Mouse (Mus musculus): ENCODE measurements around the gene Cel. TPM values are rescaled to one million over a fixed set of nuclear protein-coding genes. Genes with fewer than 3 reads are reported as not detected.

Cel gene
- polyA plus RNA-seq (2014; fragmentation: Nextera tagmentation; extraction: Ambion mirVana), result not detected in 2 replicates

GRCm38 (mm10) chr2:28563303-28563702 lies at the start of gene Cel:
TSS of gene Cel (minus strand) at chr2:28563403.
- no peak within 1 kb of the TSS for H3K4me3 ChIP-seq (ENCODE audit: low read depth, low read length)
- 60% methylated on average over 6 of the region's 6 CpGs for WGBS
- no peak within 1 kb of the TSS for H3K27ac ChIP-seq (ENCODE audit: low read depth)

GRCm38 (mm10) chr2:28612436-28613063 lies 49.3 kb upstream of the Cel start:
- ATAC-seq (ENCODE audit: insufficient read depth) (no peak), DNase-seq (no peak)
- no peak overlapping the region for H3K4me3 ChIP-seq (ENCODE audit: low read depth, low read length)
- H3K9me3 ChIP-seq (ENCODE audit: low read depth, low read length), result no peaks in the 10 kb centered on the region
- WGBS, result 62% methylated on average over 10 of the region's 10 CpGs
- H3K9ac ChIP-seq, result no peak overlapping the region
- no peaks in the 10 kb centered on the region for H3K4me1 ChIP-seq (ENCODE audit: insufficient read depth)
- no peaks in the 10 kb centered on the region for H3K27me3 ChIP-seq (ENCODE audit: insufficient read depth, low read length)
- H3K27ac ChIP-seq (ENCODE audit: low read depth), result no peak overlapping the region
- TF ChIP-seq CTCF (IDR thresholded peaks at IDR 0.05; ENCODE audit: low read depth), result no peak
- H3K36me3 ChIP-seq (ENCODE audit: insufficient read depth), result no peaks in the 10 kb centered on the region
- H3K4me2 ChIP-seq, result no peak overlapping the region

More at GRCm38 (mm10) chr2:28563303-28563702, at the start of gene Cel:
- Histone ChIP-seq H3K27me3 (ENCODE audit: insufficient read depth, low read length) (no peaks in the 10 kb centered on the region), H3K9me3 (ENCODE audit: low read depth, low read length) (no peaks in the 10 kb centered on the region), H3K36me3 (ENCODE audit: insufficient read depth) (peaks cover 32% of the 10 kb centered on the region), H3K4me1 (ENCODE audit: insufficient read depth) (no peaks in the 10 kb centered on the region), H3K9ac (no peak within 1 kb of the TSS), H3K4me2 (no peak within 1 kb of the TSS)
- no peak for TF ChIP-seq CTCF (IDR thresholded peaks at IDR 0.05; ENCODE audit: low read depth)
- DNase-seq, result no peak
- no peak for ATAC-seq (ENCODE audit: insufficient read depth)

- H3K27ac ChIP-seq (ENCODE audit: low read depth), result no peak overlapping the region
- no peak for DNase-seq
- no peak for ATAC-seq (ENCODE audit: insufficient read depth)
- H3K27me3 ChIP-seq (ENCODE audit: insufficient read depth, low read length), result no peaks in the 10 kb centered on the region
- no peak overlapping the region for H3K9ac ChIP-seq
- H3K4me2 ChIP-seq, result no peak overlapping the region
- H3K4me1 ChIP-seq (ENCODE audit: insufficient read depth), result no peaks in the 10 kb centered on the region
- no peak overlapping the region for H3K4me3 ChIP-seq (ENCODE audit: low read depth, low read length)
- no peak for TF ChIP-seq CTCF (IDR thresholded peaks at IDR 0.05; ENCODE audit: low read depth)
- no peaks in the 10 kb centered on the region for H3K36me3 ChIP-seq (ENCODE audit: insufficient read depth)
- no peaks in the 10 kb centered on the region for H3K9me3 ChIP-seq (ENCODE audit: low read depth, low read length)
- 75% methylated on average over 17 of the region's 17 CpGs for WGBS
Measured at GRCm38 (mm10) chr2:28611407-28611787, 48.2 kb upstream of the Cel start.

- H3K36me3 ChIP-seq (ENCODE audit: insufficient read depth), result no peaks in the 10 kb centered on the region
- 71% methylated on average over 12 of the region's 12 CpGs for WGBS
- H3K27ac ChIP-seq (ENCODE audit: low read depth), result no peak overlapping the region
- H3K27me3 ChIP-seq (ENCODE audit: insufficient read depth, low read length), result no peaks in the 10 kb centered on the region
- H3K4me1 ChIP-seq (ENCODE audit: insufficient read depth), result no peaks in the 10 kb centered on the region
- ATAC-seq (ENCODE audit: insufficient read depth), result no peak
- no peak for DNase-seq
- no peak for TF ChIP-seq CTCF (IDR thresholded peaks at IDR 0.05; ENCODE audit: low read depth)
- no peak overlapping the region for H3K4me2 ChIP-seq
- no peak overlapping the region for H3K4me3 ChIP-seq (ENCODE audit: low read depth, low read length)
- H3K9ac ChIP-seq, result no peak overlapping the region
- H3K9me3 ChIP-seq (ENCODE audit: low read depth, low read length), result no peaks in the 10 kb centered on the region
Measured at GRCm38 (mm10) chr2:28610716-28611406, 47.7 kb upstream of the Cel start.

- Histone ChIP-seq H3K27ac (ENCODE audit: low read depth) (no peak overlapping the region), H3K36me3 (ENCODE audit: insufficient read depth) (no peaks in the 10 kb centered on the region), H3K4me1 (ENCODE audit: insufficient read depth) (no peaks in the 10 kb centered on the region), H3K27me3 (ENCODE audit: insufficient read depth, low read length) (no peaks in the 10 kb centered on the region), H3K4me2 (no peak overlapping the region), H3K9me3 (ENCODE audit: low read depth, low read length) (no peaks in the 10 kb centered on the region), H3K9ac (no peak overlapping the region), H3K4me3 (ENCODE audit: low read depth, low read length) (no peak overlapping the region)
- ATAC-seq (ENCODE audit: insufficient read depth) (no peak), DNase-seq (peak; percentile 37)
- WGBS, result 61% methylated on average over 10 of the region's 10 CpGs
- TF ChIP-seq CTCF (IDR thresholded peaks at IDR 0.05; ENCODE audit: low read depth), result no peak
Measured at GRCm38 (mm10) chr2:28609851-28610250, 46.6 kb upstream of the Cel start.

DNA sequence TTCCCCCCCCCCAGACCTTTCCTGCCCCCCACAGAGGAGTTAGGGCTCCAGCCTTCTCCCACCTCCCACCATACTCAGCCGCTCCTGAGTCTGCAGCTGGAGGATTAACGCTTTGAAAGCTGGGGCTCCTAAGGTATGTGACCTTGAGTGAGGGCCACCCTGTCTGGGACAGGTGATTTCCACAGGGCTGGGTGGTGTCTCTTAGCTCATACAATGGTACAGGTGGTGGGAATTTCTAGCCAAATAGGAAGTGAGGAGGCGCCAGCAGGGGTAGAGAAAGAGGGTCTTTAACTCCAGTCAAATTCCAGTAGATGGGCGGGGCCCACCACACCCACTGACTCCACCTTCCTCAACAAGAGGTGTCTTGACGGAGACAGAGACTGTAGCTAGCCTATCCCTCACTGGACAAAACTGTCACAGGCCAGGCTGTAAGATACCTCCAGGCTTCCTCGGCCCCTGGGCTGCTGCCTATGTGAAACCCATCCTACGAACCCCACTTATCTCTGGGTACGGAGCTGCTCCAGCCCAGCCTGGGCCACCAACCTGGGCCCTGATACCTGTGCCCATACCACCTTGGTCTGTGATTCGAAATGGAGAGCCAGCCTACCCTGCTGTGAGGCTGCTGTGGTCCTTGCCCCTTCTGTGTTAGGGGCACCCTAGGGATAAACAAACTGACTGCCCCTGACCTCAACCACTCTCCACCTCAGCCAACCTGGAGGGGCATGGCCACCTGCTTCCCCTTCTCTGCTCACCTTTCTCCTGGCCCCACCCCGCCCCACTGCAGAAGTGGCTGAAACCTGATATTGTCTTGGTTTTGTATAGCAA lies 44.4 kb upstream of the Cel start:
- Histone ChIP-seq H3K36me3 (ENCODE audit: insufficient read depth) (no peaks in the 10 kb centered on the region), H3K4me1 (ENCODE audit: insufficient read depth) (no peaks in the 10 kb centered on the region), H3K9ac (no peak overlapping the region), H3K4me3 (ENCODE audit: low read depth, low read length) (no peak overlapping the region), H3K9me3 (ENCODE audit: low read depth, low read length) (no peaks in the 10 kb centered on the region), H3K27me3 (ENCODE audit: insufficient read depth, low read length) (no peaks in the 10 kb centered on the region), H3K27ac (ENCODE audit: low read depth) (no peak overlapping the region), H3K4me2 (no peak overlapping the region)
- TF ChIP-seq CTCF (IDR thresholded peaks at IDR 0.05; ENCODE audit: low read depth), result no peak
- DNase-seq, result no peak
- WGBS, result 42% methylated on average over 10 of the region's 10 CpGs
- peak; percentile 31; the same call in 1 of the 2 replicates for ATAC-seq (ENCODE audit: insufficient read depth)
